Mouse (Mus musculus) thymus, postnatal 14 days (tissue): Measurements from ENCODE around the gene Fbf1.

Source experiments
- DNase-seq: peaks from one replicate; pipeline ENCODE4 v3.0.0; 2021

The Fbf1 gene

GRCm38 (mm10) chr11:116178411-116179121 is 10.6 kb upstream of the Fbf1 start:
- no peak for DNase-seq

GRCm38 (mm10) chr11:116176010-116176409 is 8.0 kb upstream of the Fbf1 start:
- DNase-seq, result no peak

DNA sequence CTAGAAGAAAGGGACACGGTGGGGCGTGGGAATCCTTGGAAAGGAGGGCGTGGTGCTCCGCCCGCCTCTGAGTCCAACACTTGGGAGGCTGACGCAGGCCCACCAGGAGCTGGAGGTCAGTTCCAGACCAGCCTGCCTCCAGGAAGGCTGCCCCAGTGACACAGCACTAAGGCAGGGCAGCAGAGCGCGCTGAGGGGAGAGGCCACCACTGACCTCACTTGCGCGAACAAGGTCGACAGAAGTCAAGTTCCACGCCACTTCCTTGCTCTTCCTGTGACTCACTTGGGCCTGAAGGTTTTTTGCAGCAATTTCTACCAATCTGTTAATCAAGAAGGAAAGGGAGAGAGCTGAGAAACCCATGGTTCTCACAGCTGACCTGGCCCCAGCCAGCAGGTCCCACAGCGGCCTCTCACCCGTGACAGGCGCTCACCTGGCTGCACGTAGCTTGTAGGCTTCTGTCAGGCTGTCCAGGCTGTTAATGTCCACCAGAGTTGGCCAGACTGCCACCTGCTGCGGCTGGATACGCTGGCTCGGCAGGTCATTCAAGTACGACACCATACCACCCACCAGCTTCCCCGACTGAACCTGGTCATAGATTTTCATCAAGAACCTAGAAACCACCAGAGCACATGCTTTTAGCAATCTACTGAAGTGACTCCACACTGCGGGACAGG is 6.9 kb upstream of the Fbf1 start:
- no peak for DNase-seq

DNA sequence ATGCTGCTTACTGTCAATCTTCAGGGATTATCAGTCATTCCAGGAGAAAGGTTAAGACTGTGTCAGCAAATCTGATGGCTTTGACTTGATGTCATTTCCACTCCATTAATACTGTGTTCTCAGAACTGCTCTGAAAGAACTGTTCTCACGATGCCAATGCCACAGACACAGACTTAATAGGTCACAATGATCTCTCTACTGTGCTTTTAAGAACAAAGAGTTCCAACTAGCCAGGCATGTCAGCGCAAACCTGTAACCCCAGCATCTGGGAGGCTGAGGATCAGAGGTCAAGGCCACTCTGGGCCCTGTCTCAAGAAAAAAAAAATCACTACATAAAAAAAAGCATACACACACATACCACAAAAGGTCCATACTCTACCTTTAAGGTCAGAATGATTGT is 4.0 kb upstream of the Fbf1 start:
- DNase-seq, result no peak

GRCm38 (mm10) chr11:116170003-116170800 is 2.2 kb upstream of the Fbf1 start:
- no peak for DNase-seq

- DNase-seq, result no peak
These were observed 1.2 kb upstream of the Fbf1 start for GRCm38 (mm10) chr11:116169214-116169613.

- peak; percentile 6 for DNase-seq
These were observed 734 bp downstream of the Fbf1 start for GRCm38 (mm10) chr11:116167232-116167631.

GRCm38 (mm10) chr11:116163002-116163401 is 5.0 kb downstream of the Fbf1 start:
- DNase-seq, result no peak

DNA sequence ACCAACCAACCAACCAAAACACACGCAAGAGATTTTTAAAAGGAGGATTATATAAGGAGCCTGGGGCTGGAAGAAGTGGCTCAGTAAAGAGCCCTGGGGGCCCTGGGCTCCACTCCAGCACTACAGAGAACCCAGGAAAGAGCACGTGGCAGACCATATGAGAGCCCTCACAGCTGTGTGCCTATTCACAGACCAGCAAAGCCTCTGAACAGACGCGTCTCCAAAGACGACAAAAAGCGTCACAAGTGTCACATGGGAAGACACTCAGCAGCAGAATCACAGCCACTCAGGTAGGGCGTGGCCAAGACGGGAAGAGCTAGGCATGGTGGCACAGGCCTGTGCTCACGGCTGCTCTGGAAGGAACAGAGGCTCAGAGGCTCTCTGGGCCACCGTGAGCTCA is 5.8 kb downstream of the Fbf1 start:
- DNase-seq, result peak; percentile 17

- no peak for DNase-seq
These were observed 6.7 kb downstream of the Fbf1 start for GRCm38 (mm10) chr11:116161312-116161711.

DNA sequence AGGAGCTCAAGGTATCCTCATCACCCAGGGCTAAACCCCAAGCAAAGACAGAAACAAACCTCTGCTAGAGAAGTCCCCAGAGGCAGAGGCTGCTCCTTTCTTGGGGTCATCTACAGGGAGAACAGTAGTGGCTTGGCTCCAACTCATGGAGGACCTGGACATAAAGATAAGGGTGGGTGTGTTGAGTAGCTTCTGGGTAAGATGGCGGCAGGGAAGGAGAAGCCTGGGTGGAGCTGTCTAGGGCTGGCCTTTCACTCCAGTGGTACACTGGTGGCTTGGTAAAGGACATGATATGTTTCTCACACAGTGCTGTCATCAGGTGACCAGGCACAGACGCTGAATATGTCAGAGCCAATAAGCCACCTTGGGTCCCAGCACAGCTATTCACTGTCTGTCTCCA is 17.0 kb downstream of the Fbf1 start:
- DNase-seq, result no peak

DNA sequence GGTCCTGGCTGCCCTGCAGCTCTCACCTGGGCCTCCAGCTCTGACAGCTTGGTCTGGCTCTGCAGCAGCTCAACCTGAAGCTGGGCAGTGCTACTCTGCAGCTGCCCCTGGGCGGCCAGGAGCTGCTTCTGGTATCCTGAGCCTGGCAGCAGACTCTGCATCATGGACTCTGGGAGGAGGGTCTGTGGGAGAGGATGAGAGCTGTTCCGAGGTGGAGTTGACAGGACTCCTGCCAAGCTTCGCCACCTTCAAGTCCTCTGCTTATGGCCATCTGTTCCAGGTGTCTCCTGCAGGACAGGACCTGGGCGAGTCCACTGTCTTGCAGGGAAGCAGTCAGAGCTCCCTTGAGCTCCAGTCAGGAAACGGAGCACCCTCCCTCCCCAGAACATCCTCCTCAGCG is 18.6 kb downstream of the Fbf1 start:
- no peak for DNase-seq

DNA sequence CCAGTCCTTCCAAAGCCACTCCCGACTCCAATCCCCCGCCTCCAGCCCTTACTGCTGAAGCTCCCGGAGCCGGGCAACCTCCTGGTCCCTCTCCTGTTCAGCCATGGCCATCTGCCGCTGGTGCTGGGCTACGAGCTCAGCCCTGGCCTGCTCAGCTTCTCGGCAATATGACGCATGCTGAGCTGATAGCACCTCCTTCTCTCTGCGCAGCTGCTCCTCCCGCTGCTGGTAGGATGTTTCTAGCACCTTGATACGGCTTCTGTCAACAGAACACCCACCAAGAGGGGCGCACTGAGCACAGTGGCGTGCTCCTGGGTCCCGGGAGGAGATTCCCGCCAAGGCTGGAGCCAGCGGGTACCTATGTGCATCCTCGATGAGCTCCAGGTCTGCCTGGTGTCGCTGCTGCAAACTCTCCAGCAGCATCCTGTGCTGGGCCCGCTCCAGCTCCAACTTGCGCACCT is 19.2 kb downstream of the Fbf1 start:
- DNase-seq, result no peak

DNA sequence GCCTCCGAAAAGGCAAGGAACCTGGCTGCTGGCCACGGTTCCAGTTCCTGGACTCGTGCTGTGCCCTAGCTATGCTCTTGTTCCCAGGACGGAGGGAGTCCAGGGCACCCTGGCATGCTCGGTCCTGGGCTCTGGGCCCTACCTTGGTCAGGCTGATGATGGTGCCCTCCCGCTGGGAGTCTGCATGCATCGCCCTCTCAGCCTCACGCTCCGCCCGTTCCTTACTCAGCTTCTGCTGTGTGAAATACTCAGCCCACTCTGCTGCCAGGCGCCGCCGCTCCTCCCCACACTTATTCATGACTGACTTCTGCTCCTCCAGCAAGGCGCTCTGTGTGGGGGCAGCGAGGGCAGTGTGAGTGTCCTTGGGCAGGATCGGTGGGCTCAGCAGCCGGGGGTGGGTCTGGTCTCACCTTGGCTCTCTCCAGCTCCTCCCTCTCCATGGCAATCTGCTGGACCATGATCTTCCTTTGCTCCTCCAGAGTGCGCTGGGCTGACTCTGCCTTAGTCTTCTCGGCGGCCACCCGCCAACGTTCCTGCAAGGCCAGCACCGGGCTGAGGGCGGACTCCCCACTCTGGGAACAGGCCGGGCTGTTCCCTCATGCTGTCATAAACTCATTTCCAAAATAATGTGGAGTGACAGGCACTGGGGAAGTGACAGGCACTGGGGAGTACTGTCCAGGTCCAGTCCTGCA is 21.5 kb downstream of the Fbf1 start:
- no peak for DNase-seq

DNA sequence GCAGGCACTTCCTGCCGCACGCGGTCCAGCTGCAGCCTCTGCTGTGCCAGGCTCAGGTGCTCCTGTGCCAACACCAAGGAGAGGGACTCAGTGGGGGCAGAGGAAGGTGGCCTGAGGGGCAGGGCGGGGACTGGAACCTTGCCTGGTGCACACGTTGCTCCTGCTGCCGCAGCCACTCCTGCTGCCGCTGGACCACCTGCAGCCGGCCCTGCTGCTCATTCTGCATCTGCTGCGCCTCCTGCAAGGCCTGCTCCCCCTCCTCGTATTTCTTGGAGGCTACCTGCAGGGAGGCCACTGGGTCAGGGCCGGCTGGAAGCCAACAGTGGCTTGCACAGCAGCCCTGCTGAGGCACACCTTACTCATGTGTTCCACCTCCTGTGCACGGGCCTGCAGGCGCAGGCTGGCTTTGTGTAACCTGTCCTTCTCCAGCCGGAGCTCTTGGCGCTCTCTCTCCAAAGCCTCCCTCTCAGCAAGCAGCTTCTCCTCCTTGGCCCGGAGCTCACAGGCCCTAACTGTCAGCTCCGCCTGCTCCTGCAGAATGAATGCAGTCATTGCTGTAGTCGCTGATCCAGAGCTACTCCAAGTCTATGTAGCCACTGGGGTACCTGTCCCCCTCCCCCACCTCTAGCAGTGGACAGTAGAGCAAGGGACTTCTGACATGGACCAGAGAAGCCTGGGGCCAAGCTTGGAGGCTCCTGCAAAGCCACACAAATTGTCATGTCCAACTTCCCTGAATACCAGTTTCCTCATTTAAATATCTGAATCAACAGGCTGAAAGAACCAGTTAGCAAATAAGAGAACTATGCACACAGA is 22.3 kb downstream of the Fbf1 start:
- no peak for DNase-seq

DNA sequence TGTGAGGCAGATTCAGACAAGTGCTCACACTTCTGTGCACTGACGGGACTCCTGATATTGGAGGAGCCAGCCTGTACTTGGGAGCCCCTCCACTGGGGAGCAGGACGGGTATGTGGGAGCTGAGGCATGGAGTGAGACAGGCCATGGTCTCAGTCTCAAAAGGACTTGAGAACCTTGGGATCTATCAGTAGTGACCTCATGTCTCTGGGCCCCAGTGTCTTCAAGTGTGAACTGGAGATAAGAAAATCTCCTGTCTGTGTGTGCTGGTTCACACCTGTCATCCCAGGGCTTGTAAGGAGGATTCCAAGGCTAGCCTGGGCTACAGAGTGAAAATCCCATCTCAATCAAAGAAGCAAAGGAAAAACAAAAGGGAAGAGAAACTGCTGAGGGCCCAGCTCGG is 24.5 kb downstream of the Fbf1 start:
- DNase-seq, result no peak

DNA sequence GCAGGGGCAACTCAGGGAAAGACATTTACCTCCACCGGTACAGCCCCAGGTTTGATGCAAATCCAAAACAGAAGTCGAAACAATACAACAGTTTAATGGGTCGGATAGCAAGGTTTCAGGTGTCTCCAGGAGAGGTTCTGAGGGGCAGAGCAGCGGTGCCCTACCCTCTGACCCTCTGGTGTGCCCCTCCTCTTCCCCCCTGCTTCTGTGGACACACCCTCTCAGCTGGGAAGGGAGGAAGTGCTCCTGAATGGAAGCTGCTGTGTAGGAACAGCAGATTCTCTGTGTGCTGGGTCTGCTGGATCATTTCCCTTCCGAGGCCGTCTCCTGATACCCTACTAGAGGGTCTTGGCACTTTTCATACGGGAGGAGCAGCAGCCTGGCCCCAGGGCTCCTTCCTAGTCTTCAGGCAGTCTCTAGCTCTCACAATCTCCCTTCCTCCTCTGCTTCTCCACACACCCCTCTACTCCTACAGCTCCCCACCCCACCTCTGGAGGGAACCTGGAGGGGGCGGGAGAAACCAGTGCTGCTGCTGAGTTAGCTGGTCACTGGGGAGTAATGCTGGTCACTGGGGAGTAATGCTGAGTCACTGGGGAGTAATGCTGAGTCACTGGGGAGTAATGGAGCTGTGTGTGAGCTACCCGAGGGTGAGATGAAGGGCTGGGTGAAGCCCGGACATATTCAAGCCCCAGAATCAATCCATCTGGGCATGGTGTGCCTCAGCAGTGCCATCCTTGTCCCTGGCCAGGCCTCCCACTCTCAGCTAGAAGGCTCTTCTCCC is 25.6 kb downstream of the Fbf1 start:
- no peak for DNase-seq

DNA sequence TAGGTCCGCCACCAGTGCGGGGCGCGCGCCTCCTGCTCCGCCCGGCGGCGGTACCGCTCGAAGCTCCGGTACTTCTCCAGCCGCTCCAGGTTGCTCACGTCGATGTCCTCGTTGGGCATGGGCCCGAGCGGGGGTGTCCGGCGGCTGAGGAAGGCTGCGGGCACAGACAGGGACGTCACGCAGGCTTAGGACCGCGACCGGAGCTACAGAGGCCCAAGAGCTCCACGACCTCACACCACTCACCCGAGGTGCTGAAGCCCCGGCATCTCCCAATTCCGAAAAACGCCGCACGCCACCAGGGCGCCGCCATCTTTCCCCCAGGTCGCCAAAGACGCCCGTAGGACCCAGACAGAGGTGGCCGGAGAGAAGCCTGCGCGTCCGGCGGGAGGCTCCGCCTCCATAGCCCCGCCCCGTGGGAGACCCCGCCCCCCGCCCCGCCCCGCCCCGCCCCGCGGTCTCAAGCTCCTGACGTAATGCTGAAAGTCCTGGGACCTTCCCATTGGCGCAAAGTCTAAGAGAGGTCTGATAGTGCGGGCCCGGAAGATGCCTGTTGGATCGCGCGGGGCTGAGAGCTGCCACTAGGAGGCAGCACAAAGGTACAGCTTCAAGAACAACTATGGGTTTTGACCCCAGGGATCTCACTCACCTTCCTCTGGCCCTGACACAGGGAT is 29.4 kb downstream of the Fbf1 start, which contains the start of gene Mrpl38:
TSS of gene Mrpl38 (minus strand) at position 401 of the 671 bp plus-strand sequence.
- peak; percentile 90 for DNase-seq

DNA sequence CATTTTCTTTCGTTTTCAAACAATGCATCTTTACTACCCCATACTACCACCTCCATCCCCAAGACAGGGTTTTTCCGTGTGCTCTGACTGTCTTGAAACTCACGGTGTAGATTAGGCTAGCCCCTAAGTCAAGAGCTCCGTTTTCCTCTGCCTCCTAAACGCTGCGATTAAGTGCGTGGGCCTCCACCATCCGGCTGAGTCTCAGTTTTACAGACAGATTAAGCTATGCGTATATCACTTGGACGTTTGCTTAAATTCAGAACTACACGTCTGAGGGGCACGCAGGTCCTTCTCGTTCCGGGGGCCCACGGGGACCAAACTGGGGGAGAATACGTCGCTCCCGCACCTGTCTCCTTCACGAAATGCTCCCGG is 29.9 kb downstream of the Fbf1 start:
- no peak for DNase-seq

DNA sequence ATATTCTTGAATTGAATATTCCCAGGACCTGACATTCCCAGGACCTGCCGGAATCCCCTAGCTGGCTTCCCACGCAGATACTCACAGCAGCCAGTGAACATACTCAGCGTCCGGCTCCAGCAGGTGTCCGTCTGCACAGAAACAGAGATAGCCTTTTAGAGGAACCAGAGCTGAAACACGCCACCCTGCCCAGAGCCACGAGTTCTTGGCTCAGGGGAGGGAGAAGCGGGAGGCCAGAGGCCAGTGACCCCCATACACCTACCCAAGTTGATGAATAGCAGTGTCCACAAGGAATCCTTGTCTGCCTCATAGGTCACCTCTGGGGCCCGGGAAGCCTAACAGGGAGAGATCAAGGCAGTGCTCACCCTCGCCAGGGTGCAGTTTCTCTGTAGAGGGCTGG is 33.8 kb downstream of the Fbf1 start:
- no peak for DNase-seq

- DNase-seq, result no peak
These were observed 34.5 kb downstream of the Fbf1 start for GRCm38 (mm10) chr11:116133497-116133896.
